8 mouse cellular contexts compared by ENCODE assay signal in the genomic region with DNA sequence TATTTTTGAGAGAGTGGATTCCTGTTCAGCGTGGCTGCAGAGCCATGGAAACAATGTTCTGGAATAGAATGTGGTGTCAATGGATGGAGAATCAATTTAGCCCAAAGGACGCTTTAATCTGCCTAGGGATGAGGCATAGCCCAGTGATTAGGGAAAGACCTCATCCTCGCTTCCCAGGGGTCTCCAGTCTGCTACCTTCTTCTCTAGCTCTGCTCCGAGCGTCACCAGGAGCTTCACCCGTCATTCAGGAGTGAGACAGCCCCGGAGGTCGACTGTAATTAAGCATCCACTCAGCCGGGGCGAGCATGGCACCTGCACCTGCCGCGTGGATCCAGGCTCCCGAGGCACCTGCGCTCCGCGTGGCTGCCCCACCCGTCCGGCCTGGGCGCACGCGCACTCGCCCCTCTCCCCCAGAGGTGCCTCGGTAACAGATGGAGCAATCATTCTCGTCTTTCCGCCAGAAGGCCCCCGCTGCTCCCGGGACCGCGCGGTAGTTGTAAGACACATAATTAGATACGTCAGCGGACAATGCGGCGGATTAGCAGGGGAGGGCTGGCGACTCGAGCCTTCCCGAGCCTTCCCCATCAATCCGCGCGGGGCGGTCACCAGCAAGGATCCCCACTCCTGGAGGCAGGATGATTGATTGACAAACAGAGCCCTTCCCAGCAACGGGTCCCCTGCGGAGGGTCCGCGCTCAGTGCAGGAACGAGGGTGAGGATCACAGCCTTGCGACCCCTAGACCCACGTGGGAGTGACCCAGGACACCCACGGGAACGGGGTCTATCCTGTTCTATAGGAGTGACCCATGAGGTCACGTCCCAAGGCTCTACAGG.
A peak's percentile ranks its signal among the peaks of the same experiment; 100 is the strongest.
DNase-seq lines count a peak whose midpoint lies in the region; ATAC-seq and TF ChIP-seq lines count a peak whose summit lies in the region.

No protein-coding gene starts in this region.

- peak overlapping the region; percentile 90 for H3K27ac ChIP-seq in forebrain, embryonic 15.5 days (replicated peaks)
- peak overlapping the region; percentile 69 for H3K27ac ChIP-seq in hindbrain, postnatal 0 days
- peak overlapping the region; percentile 86 for H3K27ac ChIP-seq in midbrain, embryonic 10.5 days (replicated peaks)
- H3K27ac ChIP-seq in stomach, postnatal 0 days (replicated peaks) = no peak overlapping the region

- no peak for TF ChIP-seq EP300 in stomach, postnatal 0 days (optimal IDR thresholded peaks at IDR 0.05)

- DNase-seq in heart, adult 11 months = peak; percentile 90
- DNase-seq in heart, postnatal 25 days (ENCODE audit: low spot score) = no peak
- DNase-seq in cerebellum, adult 11 months = peak; percentile 65
- peak; percentile 74 for DNase-seq in hindbrain, postnatal 0 days (ENCODE audit: low spot score)
- peak; percentile 72 for DNase-seq in left cerebral cortex, postnatal 4 days
- peak; percentile 77 for DNase-seq in midbrain, embryonic 10.5 days (ENCODE audit: low spot score)
- peak; percentile 45 for DNase-seq in stomach, postnatal 0 days (ENCODE audit: low spot score)

- no peaks in the 10 kb centered on the region for H3K27me3 ChIP-seq in forebrain, embryonic 15.5 days
- H3K27me3 ChIP-seq in hindbrain, postnatal 0 days (ENCODE audit: insufficient read depth, low read length) = peaks cover 3% of the 10 kb centered on the region; the same call in 1 of the 2 replicates
- H3K27me3 ChIP-seq in midbrain, embryonic 10.5 days (ENCODE audit: low read depth, poor library complexity, severe bottlenecking) = peaks cover 91% of the 10 kb centered on the region
- no peaks in the 10 kb centered on the region for H3K27me3 ChIP-seq in stomach, postnatal 0 days (ENCODE audit: control insufficient read depth, insufficient read depth, low read length)

- H3K9ac ChIP-seq in forebrain, embryonic 15.5 days (replicated peaks) = peak overlapping the region; percentile 66
- H3K9ac ChIP-seq in hindbrain, postnatal 0 days (replicated peaks; ENCODE audit: low read length) = peak overlapping the region; percentile 52
- peak overlapping the region; percentile 51 for H3K9ac ChIP-seq in stomach, postnatal 0 days (ENCODE audit: low read length)

- no peaks in the 10 kb centered on the region for H3K9me3 ChIP-seq in forebrain, embryonic 15.5 days
- H3K9me3 ChIP-seq in hindbrain, postnatal 0 days (ENCODE audit: low read length) = no peaks in the 10 kb centered on the region
- H3K9me3 ChIP-seq in midbrain, embryonic 10.5 days (replicated peaks) = no peaks in the 10 kb centered on the region
- no peaks in the 10 kb centered on the region for H3K9me3 ChIP-seq in stomach, postnatal 0 days (ENCODE audit: control insufficient read depth, low read length)

- H3K4me1 ChIP-seq in forebrain, embryonic 15.5 days = peaks cover 23% of the 10 kb centered on the region
- peaks cover 22% of the 10 kb centered on the region for H3K4me1 ChIP-seq in hindbrain, postnatal 0 days (ENCODE audit: insufficient read depth, low read length)
- H3K4me1 ChIP-seq in midbrain, embryonic 10.5 days = peaks cover 39% of the 10 kb centered on the region
- no peaks in the 10 kb centered on the region; the same call in 1 of the 2 replicates for H3K4me1 ChIP-seq in stomach, postnatal 0 days (replicated peaks; ENCODE audit: control insufficient read depth, insufficient read depth)

- under 1% methylated on average over 51 of the region's 51 CpGs for WGBS in forebrain, embryonic 15.5 days
- 1% methylated on average over 51 of the region's 51 CpGs for WGBS in hindbrain, postnatal 0 days
- under 1% methylated on average over 51 of the region's 51 CpGs for WGBS in midbrain, embryonic 10.5 days
- 3% methylated on average over 51 of the region's 51 CpGs for WGBS in stomach, postnatal 0 days

- peak overlapping the region; percentile 50 for H3K4me3 ChIP-seq in forebrain, embryonic 15.5 days
- peak overlapping the region; percentile 42 for H3K4me3 ChIP-seq in hindbrain, postnatal 0 days (ENCODE audit: low read length)
- peak overlapping the region; percentile 58 for H3K4me3 ChIP-seq in midbrain, embryonic 10.5 days
- H3K4me3 ChIP-seq in stomach, postnatal 0 days (ENCODE audit: low read depth, low read length) = peak overlapping the region; percentile 46

- intact Hi-C loops in heart, postnatal 25 days (cut with DNase I) = no loop called here
- intact Hi-C loops in left cerebral cortex, postnatal 4 days (cut with DNase I) = no loop called here

- H3K4me2 ChIP-seq in forebrain, embryonic 15.5 days (replicated peaks) = peak overlapping the region; percentile 96
- H3K4me2 ChIP-seq in hindbrain, postnatal 0 days (ENCODE audit: low read depth, low read length) = peak overlapping the region; percentile 95
- peak overlapping the region; percentile 96 for H3K4me2 ChIP-seq in stomach, postnatal 0 days (replicated peaks; ENCODE audit: low read depth)

- no peaks in the 10 kb centered on the region for H3K36me3 ChIP-seq in forebrain, embryonic 15.5 days
- no peaks in the 10 kb centered on the region for H3K36me3 ChIP-seq in hindbrain, postnatal 0 days (ENCODE audit: insufficient read depth, low read length)
- no peaks in the 10 kb centered on the region for H3K36me3 ChIP-seq in midbrain, embryonic 10.5 days
- no peaks in the 10 kb centered on the region for H3K36me3 ChIP-seq in stomach, postnatal 0 days (ENCODE audit: control insufficient read depth, insufficient read depth, low read length)

- TF ChIP-seq CTCF in hindbrain, postnatal 0 days (IDR thresholded peaks at IDR 0.05; ENCODE audit: low read depth) = no peak
- TF ChIP-seq CTCF in stomach, postnatal 0 days (IDR thresholded peaks at IDR 0.05; ENCODE audit: low read depth) = no peak

- peak; percentile 54 for ATAC-seq in forebrain, embryonic 15.5 days (replicated peaks)
- peak; percentile 61 for ATAC-seq in hindbrain, postnatal 0 days
- peak; percentile 42 for ATAC-seq in stomach, postnatal 0 days (ENCODE audit: low FRiP score, low TSS enrichment)
